Mouse (Mus musculus) liver, embryonic 18 days (tissue): ENCODE results near the gene Sox15. TPM values are rescaled to one million over a fixed set of nuclear protein-coding genes. Genes with fewer than 3 reads are reported as not detected.

Source experiments
- polyA plus RNA-seq: library from polyadenylated mRNA; depleted of rRNA; stranded (reverse); fragments of >200 nt; gene quantifications from 2 replicates; pipeline ENCODE4 v1.2.3, GENCODE M21; 2012; rRNA removed

Gene Sox15
- 0.07 and 0.11 TPM in 2 replicates for polyA plus RNA-seq

DNA sequence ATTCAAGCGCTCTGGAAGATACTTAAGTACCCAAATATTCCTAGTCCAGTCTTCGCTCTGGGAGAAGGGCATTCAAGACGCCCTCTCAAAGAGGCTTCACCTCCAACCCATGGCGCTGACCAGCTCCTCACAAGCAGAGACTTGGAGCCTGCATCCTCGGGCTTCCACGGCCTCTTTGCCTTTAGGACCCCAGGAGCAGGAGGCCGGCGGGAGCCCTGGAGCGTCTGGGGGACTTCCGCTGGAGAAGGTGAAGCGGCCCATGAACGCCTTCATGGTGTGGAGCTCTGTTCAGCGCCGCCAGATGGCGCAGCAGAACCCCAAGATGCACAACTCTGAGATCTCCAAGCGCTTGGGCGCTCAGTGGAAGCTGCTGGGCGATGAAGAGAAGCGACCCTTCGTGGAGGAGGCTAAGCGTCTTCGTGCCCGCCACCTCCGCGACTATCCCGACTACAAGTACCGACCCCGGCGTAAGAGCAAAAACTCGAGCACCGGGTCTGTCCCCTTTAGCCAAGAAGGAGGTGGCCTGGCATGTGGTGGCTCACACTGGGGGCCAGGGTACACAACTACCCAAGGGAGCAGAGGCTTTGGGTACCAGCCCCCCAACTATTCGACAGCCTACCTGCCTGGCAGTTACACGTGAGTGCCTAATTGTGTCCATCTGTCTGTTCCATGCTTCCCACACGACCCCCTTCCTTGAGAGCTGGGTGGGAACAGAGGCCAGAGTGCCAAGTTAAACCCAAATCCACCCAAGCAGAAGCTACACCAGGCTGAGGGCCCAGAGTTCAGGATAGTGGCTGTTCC lies at the start of gene Sox15:
TSS of gene Sox15 (plus strand) at position 51 of the 801 bp plus-strand sequence.

DNA sequence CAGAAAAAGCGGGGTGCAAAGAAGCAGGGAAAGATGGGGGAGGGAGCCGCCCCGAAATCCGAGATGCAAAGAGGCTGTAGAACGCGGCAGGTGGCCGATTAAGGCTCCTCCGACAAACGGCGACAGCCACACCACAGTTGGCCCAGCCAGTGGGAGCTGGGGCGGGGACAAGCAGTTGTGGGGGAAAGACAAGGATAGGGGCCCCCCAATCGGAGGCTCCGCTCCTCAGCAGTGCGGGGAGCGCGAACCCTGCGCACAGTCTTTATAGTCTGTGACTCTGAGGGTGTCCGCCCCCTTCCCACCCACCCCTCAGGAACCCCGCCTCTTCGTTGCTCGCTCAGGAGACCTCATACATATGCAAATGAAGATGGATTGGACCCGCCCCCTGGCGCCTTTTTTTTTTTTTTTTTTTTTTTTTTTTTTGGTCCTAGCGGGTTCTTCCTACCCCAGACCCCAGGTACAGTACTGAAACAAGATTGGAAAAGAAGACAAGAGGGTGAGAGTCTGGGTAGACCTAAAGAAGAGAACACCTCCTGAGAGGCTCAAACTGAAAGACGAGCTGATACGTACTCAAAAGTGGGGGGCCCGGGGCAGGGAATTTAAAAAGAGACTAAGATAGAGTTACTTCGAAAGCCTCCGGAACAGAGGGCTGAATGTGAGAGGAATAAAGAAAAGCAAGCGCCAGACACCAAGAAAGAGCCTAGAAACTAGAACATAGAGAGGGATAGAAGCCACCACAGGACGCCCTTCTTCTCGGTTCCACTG lies 49.2 kb upstream of the Sox15 start, which contains the start of gene Atp1b2:
TSS of gene Atp1b2 (minus strand) at position 217 of the 765 bp plus-strand sequence.

DNA sequence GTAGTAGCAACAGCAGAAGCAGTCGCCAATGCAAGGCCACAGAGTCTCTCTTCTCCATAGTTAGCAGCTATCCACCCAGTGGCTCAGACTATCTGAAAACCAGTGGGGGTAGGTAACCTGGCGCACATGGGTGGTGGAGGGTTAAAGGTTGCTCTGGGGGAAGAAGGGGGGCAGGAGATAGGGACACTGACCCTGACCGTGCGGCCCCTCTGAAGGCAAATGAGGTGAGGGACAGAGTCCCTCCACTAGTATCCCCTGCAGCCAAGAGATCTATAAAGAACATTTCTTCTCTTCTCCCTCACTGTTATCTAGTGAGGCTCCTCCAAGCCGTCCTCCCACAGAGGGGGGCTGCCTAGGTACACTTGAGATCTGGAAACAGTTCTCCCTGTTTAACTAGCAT lies 37.3 kb upstream of the Sox15 start, which contains the start of gene Shbg:
TSS of gene Shbg (minus strand) at position 101 of the 400 bp plus-strand sequence.

DNA sequence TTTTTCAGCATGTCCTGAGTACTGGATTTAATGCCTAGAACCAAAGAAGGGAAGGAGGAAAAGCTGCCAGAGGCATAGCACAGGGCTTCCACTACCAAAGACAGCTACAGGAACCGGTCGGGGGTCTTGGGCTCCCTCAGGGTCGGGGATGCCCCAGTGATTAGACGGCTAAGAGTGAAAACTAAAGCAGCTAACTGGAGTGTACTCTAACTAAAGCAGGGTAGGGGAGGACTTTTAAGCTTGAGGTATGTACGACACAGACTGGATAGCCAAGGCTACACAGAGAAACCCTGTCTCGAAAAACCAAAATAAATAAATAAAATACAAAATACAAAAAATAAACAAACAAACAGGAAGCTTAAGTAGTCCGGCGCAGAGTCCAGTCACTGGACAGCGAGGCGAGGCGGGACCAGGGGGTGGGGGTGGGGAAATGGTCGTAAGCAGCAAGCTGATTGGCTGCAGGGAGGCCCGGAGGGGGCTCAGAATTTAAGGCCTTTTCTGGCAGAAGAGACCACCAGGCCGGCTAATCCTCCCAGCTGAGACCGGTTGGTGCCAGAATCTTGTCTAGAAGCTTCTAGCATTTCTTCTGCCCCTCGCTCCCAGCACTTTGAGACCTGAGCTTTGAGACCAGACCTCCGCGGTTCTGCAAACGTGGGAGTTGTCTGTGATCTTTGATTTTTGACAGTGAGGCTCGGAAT lies 33.4 kb upstream of the Sox15 start, which contains the start of gene Sat2:
TSS of gene Sat2 (plus strand) at position 454 of the 698 bp plus-strand sequence.

DNA sequence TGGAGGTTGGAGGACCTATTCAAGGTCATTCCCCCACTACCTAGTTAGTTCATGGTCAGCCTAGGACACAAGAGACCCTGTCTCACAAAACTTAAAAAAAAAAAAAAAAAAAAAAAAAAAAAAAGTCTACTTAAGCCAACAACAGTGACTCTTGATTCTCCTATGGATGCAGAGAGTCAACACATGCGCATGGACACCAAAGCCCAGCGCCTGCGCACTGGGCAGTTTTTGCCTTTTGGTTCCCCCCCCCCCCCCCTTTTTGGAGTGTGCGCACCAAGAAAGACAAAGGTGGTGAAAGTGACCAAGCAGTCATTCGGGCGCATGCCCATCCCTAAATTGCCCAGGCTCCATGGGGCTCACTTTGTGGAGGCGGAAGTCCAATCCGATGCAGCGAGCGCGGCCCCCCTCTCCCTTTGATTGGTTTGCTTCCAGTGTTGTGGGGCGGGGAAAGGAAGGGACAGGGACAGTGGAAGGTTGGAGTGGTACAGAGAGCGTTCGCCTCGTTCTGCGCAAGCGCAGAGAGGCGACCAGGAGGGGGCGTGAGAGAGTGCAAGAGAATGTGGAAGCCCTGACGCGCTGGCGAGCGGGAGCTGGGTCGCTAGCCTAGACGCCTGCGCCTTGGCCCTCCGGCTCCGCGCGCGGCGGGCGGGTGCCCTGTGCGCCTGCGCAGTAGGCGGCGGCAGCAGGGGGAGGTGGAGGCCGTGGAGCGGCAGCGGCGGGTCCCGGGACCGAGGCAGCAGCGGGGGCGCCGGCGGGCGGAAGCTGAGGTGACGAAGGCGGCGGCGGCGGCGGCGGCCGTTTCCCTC lies 22.6 kb upstream of the Sox15 start, which contains the start of gene Fxr2:
TSS of gene Fxr2 (plus strand) at position 707 of the 806 bp plus-strand sequence.

DNA sequence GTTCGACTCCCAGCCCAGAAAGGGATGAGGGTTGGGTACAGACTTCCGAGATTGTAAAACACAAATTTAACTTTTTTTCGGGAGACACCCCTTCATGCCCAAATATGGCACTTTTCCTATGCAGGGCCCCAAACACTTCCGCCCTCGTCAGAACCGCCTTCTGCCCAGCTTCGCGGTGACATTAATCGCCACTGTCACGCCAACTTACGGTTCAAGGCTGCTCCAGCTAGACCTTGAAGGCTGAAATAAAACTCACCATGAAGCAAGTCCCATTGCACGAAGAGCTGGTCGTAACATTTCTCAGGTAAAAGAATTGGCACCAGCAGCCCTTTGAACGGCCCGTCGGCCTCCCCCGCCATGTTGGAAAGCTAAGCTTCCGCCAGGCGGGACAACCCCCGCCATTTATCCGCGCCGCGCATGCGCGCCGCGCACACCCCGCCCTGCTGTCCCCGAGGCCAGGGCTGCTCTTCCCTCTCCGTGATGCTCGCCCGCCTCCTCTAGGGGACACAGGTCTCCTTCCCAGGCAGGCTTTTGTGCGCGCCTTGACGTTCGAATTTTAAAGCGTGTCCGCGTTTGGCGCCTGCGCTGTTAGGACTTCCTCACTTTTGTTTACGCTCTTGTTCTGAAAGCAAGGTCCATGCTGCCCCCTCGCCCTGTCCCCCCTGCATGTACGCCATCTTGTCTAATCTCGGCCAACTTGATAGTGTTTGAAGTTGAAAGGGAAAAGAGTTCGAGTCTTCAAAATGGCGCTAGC lies 7.3 kb downstream of the Sox15 start, which contains the start of gene Mpdu1:
TSS of gene Mpdu1 (minus strand) at position 430 of the 754 bp plus-strand sequence.

DNA sequence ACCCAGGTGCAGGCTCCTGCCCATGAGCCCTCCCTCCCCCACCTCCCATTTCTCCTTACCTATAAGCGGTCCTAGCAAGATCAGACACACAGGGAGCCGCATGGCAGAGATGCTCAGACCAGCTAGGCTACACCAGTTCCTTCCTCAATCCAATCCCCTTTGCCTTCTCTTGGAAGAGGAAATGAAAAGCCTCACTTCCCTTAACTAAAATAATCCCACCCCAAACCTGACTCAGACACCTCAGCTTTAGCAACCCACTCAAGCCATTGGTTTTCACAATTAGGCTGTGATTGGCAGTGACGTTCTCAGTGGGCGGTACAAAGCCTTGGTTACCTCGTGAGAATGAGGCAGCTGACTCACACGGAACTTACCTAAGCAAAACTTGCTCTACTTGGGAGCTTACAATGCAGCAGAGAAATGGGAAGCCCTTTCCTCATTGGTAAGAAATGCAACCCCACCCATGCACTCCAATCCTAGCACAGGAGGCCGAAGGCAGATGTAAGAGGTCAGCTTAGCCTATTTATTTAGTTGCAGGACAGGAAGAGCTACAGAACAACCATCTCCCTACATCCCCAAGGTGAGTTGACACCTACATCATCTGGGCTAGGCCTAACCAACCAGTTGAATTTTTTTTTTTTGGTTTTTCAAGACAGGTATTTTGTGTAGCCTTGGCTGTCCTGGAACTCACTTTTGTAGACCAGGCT lies 11.0 kb downstream of the Sox15 start, which contains the start of gene Cd68:
TSS of gene Cd68 (minus strand) at position 193 of the 704 bp plus-strand sequence.

DNA sequence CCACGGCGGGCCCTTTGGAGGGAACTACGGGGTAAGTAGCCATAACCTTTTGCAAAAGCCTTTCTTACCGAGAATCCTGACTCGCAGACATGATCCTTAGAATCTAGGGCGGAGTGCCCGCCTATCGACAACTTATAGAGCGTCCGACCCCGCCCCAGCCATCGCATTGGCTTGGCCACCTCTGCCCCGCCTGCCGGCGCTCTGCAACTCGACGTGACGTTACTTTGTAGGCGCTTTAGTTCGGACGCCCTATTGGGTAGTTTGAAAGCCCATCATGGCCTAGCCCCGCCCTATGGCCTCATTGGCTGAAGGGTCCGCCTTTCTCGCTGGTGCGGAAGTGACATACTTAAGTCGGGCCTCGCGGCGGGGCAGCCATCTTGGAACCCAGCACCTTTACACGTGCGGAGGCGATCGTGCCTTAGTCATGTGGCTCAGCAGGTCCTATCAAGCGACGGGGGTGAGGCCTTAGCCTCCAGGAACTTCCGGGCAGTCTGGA lies 17.1 kb downstream of the Sox15 start, which contains the start of gene Eif4a1:
TSS of gene Eif4a1 (minus strand) at position 213 of the 496 bp plus-strand sequence.

DNA sequence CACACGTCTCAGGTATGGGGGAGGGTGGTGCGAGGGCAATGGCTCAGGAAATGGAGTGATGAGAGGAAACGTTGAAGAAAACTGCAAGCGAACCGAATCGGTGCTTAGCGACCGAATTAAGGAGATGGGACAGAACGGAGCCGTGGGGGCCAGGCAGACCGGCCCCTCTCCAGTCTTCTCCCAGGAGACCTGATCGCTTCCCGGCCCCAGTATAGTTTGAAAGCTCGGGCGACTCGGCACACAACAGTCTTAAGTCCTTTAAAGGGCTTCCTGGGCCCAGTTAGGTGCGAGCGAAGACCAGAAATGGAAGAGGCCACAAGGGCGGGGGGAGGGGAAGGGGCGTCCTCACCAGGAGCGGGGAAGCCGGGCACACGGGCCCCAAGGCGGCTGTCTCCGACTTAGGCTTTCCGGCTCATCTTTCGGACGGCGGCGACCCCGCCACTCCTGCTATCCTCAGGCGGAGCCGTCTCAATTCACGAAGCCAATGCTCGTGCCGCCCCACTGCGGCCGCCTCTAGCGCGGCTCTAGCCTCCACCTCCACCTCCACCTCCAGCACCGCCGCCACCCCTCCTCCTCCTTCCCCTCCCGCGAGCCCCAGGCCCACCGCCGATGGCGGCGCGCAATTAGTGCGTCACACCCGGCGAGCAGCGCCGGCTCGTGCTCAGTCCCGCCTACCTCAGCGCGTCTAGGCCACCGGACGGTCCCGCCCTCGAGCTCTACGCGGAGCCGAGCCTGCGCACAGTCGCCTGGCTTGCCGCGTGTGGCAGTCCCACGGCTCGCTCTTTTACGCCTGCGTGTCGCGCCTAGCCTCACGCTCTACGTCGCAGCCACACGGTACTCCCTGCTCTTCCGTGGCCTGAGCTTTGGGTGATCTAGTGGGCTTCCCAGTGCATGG lies 26.4 kb downstream of the Sox15 start, which contains the start of gene Senp3:
TSS of gene Senp3 (minus strand) at position 771 of the 895 bp plus-strand sequence.

DNA sequence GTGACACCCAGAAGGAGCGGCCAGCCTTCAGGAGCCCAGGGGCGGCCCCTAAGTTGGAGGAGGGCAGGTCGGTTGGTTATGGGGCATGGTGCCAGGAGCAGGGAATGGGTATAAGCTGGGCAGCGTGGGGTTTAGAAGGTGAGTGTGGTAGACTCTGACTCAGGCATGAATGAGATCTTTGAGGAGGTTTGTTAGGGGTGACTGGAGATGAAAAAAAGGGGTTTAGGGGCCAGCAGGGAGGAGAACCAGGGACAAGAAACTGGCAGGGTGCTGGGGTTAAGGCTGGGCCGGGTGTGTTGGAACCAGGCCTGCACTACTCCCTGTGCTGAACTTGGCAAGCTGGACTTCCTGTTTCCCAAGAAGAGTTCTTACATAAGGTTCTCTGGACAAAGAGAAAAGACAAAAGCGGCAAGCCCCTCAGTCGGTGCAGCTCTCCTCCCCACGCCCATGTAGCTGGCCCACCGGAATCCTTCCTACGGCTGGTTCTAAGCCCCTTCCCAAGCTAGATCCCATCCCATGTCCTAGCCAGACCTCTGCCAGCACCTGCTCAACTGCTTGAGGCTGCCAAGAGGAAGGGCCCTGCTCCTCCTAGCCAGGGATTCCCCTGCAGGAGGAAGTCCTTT lies 30.5 kb downstream of the Sox15 start, which contains the start of gene Tnfsf13:
TSS of gene Tnfsf13 (minus strand) at position 259 of the 623 bp plus-strand sequence.

DNA sequence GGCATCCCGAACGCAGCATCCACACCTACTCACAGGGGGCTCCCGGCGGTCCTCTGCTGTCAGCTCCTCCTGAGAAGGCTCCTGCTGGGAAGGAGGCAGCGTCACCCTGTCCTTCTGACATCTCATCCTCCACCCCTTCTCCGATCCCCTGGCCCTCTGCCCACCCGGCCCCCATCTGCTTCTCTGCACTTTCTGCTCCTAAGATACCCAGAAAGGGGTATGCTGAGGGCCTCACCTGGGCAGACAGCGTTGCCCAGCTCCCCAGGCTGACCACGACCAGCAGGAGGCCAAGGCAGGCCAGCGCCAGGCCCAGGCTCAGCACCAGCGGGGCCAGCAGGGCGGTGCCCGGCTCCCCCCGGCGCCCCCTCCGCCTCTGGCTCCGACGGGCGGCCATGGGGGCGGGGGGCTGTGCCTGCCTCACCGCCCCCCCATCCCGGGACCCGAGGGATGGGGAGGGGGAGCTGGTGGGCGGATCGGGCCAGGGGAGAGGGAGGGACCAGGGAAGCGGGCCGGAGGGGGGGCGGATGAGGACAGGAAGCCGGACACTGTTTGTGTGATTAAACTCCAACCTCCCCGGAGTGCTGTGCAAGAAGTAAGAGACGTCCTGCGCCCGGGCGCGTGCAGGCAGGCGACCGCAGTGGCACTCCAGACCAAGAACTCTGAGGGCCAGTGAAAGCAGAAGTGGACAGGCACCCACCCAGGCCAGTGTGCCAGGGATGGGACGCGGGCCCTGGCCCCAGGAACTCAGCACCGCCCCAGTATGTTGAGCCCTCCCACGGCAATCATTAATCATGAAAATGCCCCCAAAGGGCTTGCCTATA lies 40.5 kb downstream of the Sox15 start, which contains the start of the genes Tnfsf12 and Tnfsfm13:
TSS of gene Tnfsf12 (minus strand) at position 489 of the 821 bp plus-strand sequence.
TSS of gene Tnfsfm13 (minus strand) at position 738 of the 821 bp plus-strand sequence.

Other genes starting within 250 kb of the Sox15 start
- 1.1 and 1.6 TPM in 2 replicates for gene Kdm6b, start 241.6 kb upstream of the Sox15 start, polyA plus RNA-seq
- 0.20 and 0.22 TPM in 2 replicates for gene Dnah2, start 106.2 kb upstream of the Sox15 start, polyA plus RNA-seq
- gene Efnb3, start 95.1 kb upstream of the Sox15 start, polyA plus RNA-seq: 0.58 and 0.60 TPM in 2 replicates
- 6.5 and 6.7 TPM in 2 replicates for gene Wrap53, start 75.1 kb upstream of the Sox15 start, polyA plus RNA-seq
- 51.0 and 51.9 TPM in 2 replicates for gene Trp53, start 75.0 kb upstream of the Sox15 start, polyA plus RNA-seq
- 5.7 and 7.2 TPM in 2 replicates for gene Atp1b2, start 49.4 kb upstream of the Sox15 start, polyA plus RNA-seq
- gene Shbg, start 37.4 kb upstream of the Sox15 start, polyA plus RNA-seq: 2.6 and 2.9 TPM in 2 replicates
- gene Sat2, start 33.3 kb upstream of the Sox15 start, polyA plus RNA-seq: 7.3 and 7.7 TPM in 2 replicates
- 17.5 and 22.6 TPM in 2 replicates for gene Fxr2, start 22.3 kb upstream of the Sox15 start, polyA plus RNA-seq
- gene Mpdu1, start 7.3 kb downstream of the Sox15 start, polyA plus RNA-seq: 45.9 and 49.8 TPM in 2 replicates
- gene Cd68, start 10.8 kb downstream of the Sox15 start, polyA plus RNA-seq: 14.8 and 16.0 TPM in 2 replicates
- gene Eif4a1, start 17.1 kb downstream of the Sox15 start, polyA plus RNA-seq: 330 and 348 TPM in 2 replicates
- gene Senp3, start 26.8 kb downstream of the Sox15 start, polyA plus RNA-seq: 37.6 and 40.5 TPM in 2 replicates
- 0.54 and 0.78 TPM in 2 replicates for gene Tnfsf13, start 30.5 kb downstream of the Sox15 start, polyA plus RNA-seq
- 4.4 and 4.8 TPM in 2 replicates for gene Tnfsf12, start 40.5 kb downstream of the Sox15 start, polyA plus RNA-seq
- 0.96 and 1.1 TPM in 2 replicates for gene Tnfsfm13, start 40.8 kb downstream of the Sox15 start, polyA plus RNA-seq
- 5.5 and 8.0 TPM in 2 replicates for gene Polr2a, start 103.3 kb downstream of the Sox15 start, polyA plus RNA-seq
- gene Slc35g3, start 106.7 kb downstream of the Sox15 start, polyA plus RNA-seq: 0.02 TPM in 1 of 2 replicates, not detected in the other
- 2.3 and 2.8 TPM in 2 replicates for gene Zbtb4, start 110.6 kb downstream of the Sox15 start, polyA plus RNA-seq
- gene Chrnb1, start 140.6 kb downstream of the Sox15 start, polyA plus RNA-seq: 1.3 and 1.6 TPM in 2 replicates
- gene Fgf11, start 146.5 kb downstream of the Sox15 start, polyA plus RNA-seq: 0.43 and 0.58 TPM in 2 replicates
- gene Tmem102, start 150.3 kb downstream of the Sox15 start, polyA plus RNA-seq: 1.2 and 1.6 TPM in 2 replicates
- not detected in 2 replicates for gene Gm39566, start 160.0 kb downstream of the Sox15 start, polyA plus RNA-seq
- not detected in 2 replicates for gene Spem2, start 163.2 kb downstream of the Sox15 start, polyA plus RNA-seq
- not detected in 2 replicates for gene Spem1, start 166.9 kb downstream of the Sox15 start, polyA plus RNA-seq
- 2.2 and 3.1 TPM in 2 replicates for gene Nlgn2, start 182.5 kb downstream of the Sox15 start, polyA plus RNA-seq
- gene Tmem256, start 183.2 kb downstream of the Sox15 start, polyA plus RNA-seq: 227 and 300 TPM in 2 replicates
- gene Plscr3, start 191.1 kb downstream of the Sox15 start, polyA plus RNA-seq: 19.8 and 22.6 TPM in 2 replicates
- gene Tnk1, start 203.4 kb downstream of the Sox15 start, polyA plus RNA-seq: 0.49 and 0.73 TPM in 2 replicates
- gene Tmem95, start 222.7 kb downstream of the Sox15 start, polyA plus RNA-seq: not detected in 2 replicates
- 1.2 TPM in 2 replicates for gene Kctd11, start 226.1 kb downstream of the Sox15 start, polyA plus RNA-seq
- 7.9 and 10.7 TPM in 2 replicates for gene Acap1, start 240.2 kb downstream of the Sox15 start, polyA plus RNA-seq
- 0.36 and 0.38 TPM in 2 replicates for gene 2810408A11Rik, start 245.7 kb downstream of the Sox15 start, polyA plus RNA-seq
- gene Neurl4, start 245.8 kb downstream of the Sox15 start, polyA plus RNA-seq: 11.4 and 13.4 TPM in 2 replicates